Mouse (Mus musculus) stomach, embryonic 15.5 days (tissue): Measurements from ENCODE around the gene Dmrt1. TPM values are rescaled to one million over a fixed set of nuclear protein-coding genes. Genes with fewer than 3 reads are reported as not detected.
A peak's percentile ranks its signal among the peaks of the same experiment; 100 is the strongest.

Source experiments
- ATAC-seq: fragments of 200-750 bp; cut with Nextera tagmentation; 2 replicates; pipeline ENCODE4 v1.8.0; 2017; ENCODE audit warnings: low read depth, moderate number of reproducible peaks, moderate TSS enrichment; ENCODE audit not compliant: insufficient read depth, low FRiP score
- H3K27ac ChIP-seq: fragments of 300-500 bp; sonication (generic); 2 replicates; pipeline ENCODE4 v1.5.1; 2015; ENCODE audit warnings: mild to moderate bottlenecking, inconsistent platforms
- H3K27me3 ChIP-seq: fragments of 300-500 bp; sonication (generic); replicated peaks from 2 replicates; pipeline ENCODE4 v1.6.1; 2015; ENCODE audit warnings: inconsistent platforms
- H3K36me3 ChIP-seq: fragments of 300-500 bp; sonication (generic); 2 replicates; pipeline ENCODE4 v1.6.1; 2015; ENCODE audit warnings: inconsistent platforms
- H3K4me1 ChIP-seq: fragments of 300-500 bp; sonication (generic); 2 replicates; pipeline ENCODE4 v1.6.1; 2015; ENCODE audit warnings: inconsistent platforms
- H3K4me2 ChIP-seq: fragments of 300-500 bp; sonication (generic); 2 replicates; pipeline ENCODE4 v1.6.1; 2015; ENCODE audit warnings: mild to moderate bottlenecking, inconsistent platforms
- H3K4me3 ChIP-seq: fragments of 300-500 bp; sonication (generic); replicated peaks from 2 replicates; pipeline ENCODE4 v1.5.1; 2015; ENCODE audit warnings: inconsistent platforms
- H3K9ac ChIP-seq: fragments of 300-500 bp; sonication (generic); 2 replicates; pipeline ENCODE4 v1.6.1; 2015; ENCODE audit warnings: inconsistent platforms
- H3K9me3 ChIP-seq: fragments of 300-500 bp; sonication (generic); 2 replicates; pipeline ENCODE4 v1.6.1; 2016; ENCODE audit warnings: inconsistent platforms
- WGBS: fragments of 180-500 bp; shearing (Covaris S2); methylation state at CpG from one replicate; pipeline ENCODE4 v1.1.7; 2015; 5-methylcytosine and 5-hydroxymethylcytosine counted together
- polyA plus RNA-seq: library from polyadenylated mRNA; unstranded; fragments of >200 nt; fragmentation: Nextera tagmentation; extraction: Ambion mirVana; gene quantifications from 2 replicates; pipeline ENCODE4 v1.2.1, GENCODE M21; 2015

Dmrt1 gene
- polyA plus RNA-seq, 1 experiment from 2014 or later = not detected

GRCm38 (mm10) chr19:25506616-25507015 lies 1.2 kb downstream of the Dmrt1 start:
- Histone ChIP-seq H3K9ac (no peak overlapping the region), H3K4me2 (peak overlapping the region; percentile 56), H3K4me1 (peaks cover 16% of the 10 kb centered on the region; the same call in 1 of the 2 replicates), H3K27me3 (peaks cover 68% of the 10 kb centered on the region), H3K36me3 (no peaks in the 10 kb centered on the region), H3K9me3 (no peaks in the 10 kb centered on the region), H3K27ac (no peak overlapping the region), H3K4me3 (peak overlapping the region; percentile 33)
- WGBS = 4% methylated on average over 23 of the region's 23 CpGs
- ATAC-seq = no peak

GRCm38 (mm10) chr19:25514986-25515530 lies 9.6 kb downstream of the Dmrt1 start:
- Histone ChIP-seq H3K9ac (no peak overlapping the region), H3K4me3 (no peak overlapping the region), H3K4me1 (0 out of 2 replicates have a peak, but pooled peaks cover 4% of the 10 kb centered on the region), H3K27ac (no peak overlapping the region), H3K9me3 (no peaks in the 10 kb centered on the region), H3K27me3 (peaks cover 13% of the 10 kb centered on the region; the same call in 1 of the 2 replicates), H3K4me2 (no peak overlapping the region), H3K36me3 (no peaks in the 10 kb centered on the region)
- ATAC-seq = 0 out of 2 replicates have a peak, but pooled peaks have one; percentile 39
- 43% methylated on average over 12 of the region's 12 CpGs for WGBS

GRCm38 (mm10) chr19:25524156-25524555 lies 18.7 kb downstream of the Dmrt1 start:
- Histone ChIP-seq H3K4me1 (no peaks in the 10 kb centered on the region), H3K4me3 (no peak overlapping the region), H3K27ac (no peak overlapping the region), H3K4me2 (no peak overlapping the region), H3K9ac (no peak overlapping the region), H3K27me3 (no peaks in the 10 kb centered on the region), H3K9me3 (no peaks in the 10 kb centered on the region), H3K36me3 (no peaks in the 10 kb centered on the region)
- no peak for ATAC-seq
- WGBS = 84% methylated on average over 6 of the region's 6 CpGs

- Histone ChIP-seq H3K9ac (no peak overlapping the region), H3K4me3 (no peak overlapping the region)
Measured at GRCm38 (mm10) chr19:25525726-25526125, 20.3 kb downstream of the Dmrt1 start.

GRCm38 (mm10) chr19:25529673-25530072 lies 24.3 kb downstream of the Dmrt1 start:
- ATAC-seq = no peak
- Histone ChIP-seq H3K4me1 (no peaks in the 10 kb centered on the region), H3K4me2 (no peak overlapping the region), H3K27me3 (no peaks in the 10 kb centered on the region), H3K36me3 (no peaks in the 10 kb centered on the region), H3K4me3 (no peak overlapping the region), H3K9ac (no peak overlapping the region), H3K27ac (no peak overlapping the region), H3K9me3 (no peaks in the 10 kb centered on the region)
- WGBS = 77% methylated on average over 12 of the region's 12 CpGs

More at GRCm38 (mm10) chr19:25525726-25526125, 20.3 kb downstream of the Dmrt1 start:
- Histone ChIP-seq H3K27me3 (no peaks in the 10 kb centered on the region), H3K4me1 (no peaks in the 10 kb centered on the region), H3K4me2 (no peak overlapping the region), H3K27ac (no peak overlapping the region), H3K9me3 (no peaks in the 10 kb centered on the region), H3K36me3 (no peaks in the 10 kb centered on the region)
- 96% methylated on average over 20 of the region's 20 CpGs for WGBS
- ATAC-seq = no peak

- WGBS = 35% methylated on average over 13 of the region's 13 CpGs
- ATAC-seq = no peak
- no peaks in the 10 kb centered on the region for H3K4me1 ChIP-seq
- H3K4me2 ChIP-seq = no peak overlapping the region
- no peak overlapping the region for H3K9ac ChIP-seq
- H3K27me3 ChIP-seq = no peaks in the 10 kb centered on the region
- H3K27ac ChIP-seq = no peak overlapping the region
- no peaks in the 10 kb centered on the region for H3K36me3 ChIP-seq
- H3K9me3 ChIP-seq = no peaks in the 10 kb centered on the region
- H3K4me3 ChIP-seq = no peak overlapping the region
Measured at GRCm38 (mm10) chr19:25545714-25546340, 40.4 kb downstream of the Dmrt1 start.

GRCm38 (mm10) chr19:25547086-25547643 lies 41.7 kb downstream of the Dmrt1 start:
- Histone ChIP-seq H3K4me2 (no peak overlapping the region), H3K4me3 (no peak overlapping the region), H3K9me3 (no peaks in the 10 kb centered on the region), H3K27me3 (no peaks in the 10 kb centered on the region), H3K4me1 (no peaks in the 10 kb centered on the region), H3K36me3 (no peaks in the 10 kb centered on the region), H3K9ac (no peak overlapping the region), H3K27ac (no peak overlapping the region)
- no peak for ATAC-seq
- 75% methylated on average over 9 of the region's 9 CpGs for WGBS

GRCm38 (mm10) chr19:25550346-25550745 lies 44.9 kb downstream of the Dmrt1 start:
- H3K27ac ChIP-seq = no peak overlapping the region
- H3K27me3 ChIP-seq = no peaks in the 10 kb centered on the region
- no peaks in the 10 kb centered on the region for H3K9me3 ChIP-seq
- H3K9ac ChIP-seq = no peak overlapping the region
- H3K4me3 ChIP-seq = no peak overlapping the region
- no peak for ATAC-seq
- H3K4me1 ChIP-seq = no peaks in the 10 kb centered on the region
- WGBS = 63% methylated on average over 5 of the region's 5 CpGs
- H3K36me3 ChIP-seq = no peaks in the 10 kb centered on the region
- H3K4me2 ChIP-seq = no peak overlapping the region

GRCm38 (mm10) chr19:25551053-25551452 lies 45.6 kb downstream of the Dmrt1 start:
- no peaks in the 10 kb centered on the region for H3K4me1 ChIP-seq
- no peaks in the 10 kb centered on the region for H3K9me3 ChIP-seq
- no peak overlapping the region for H3K4me3 ChIP-seq
- no peak overlapping the region for H3K9ac ChIP-seq
- H3K27ac ChIP-seq = no peak overlapping the region
- no peak for ATAC-seq
- no peaks in the 10 kb centered on the region for H3K27me3 ChIP-seq
- WGBS = 66% methylated on average over 5 of the region's 5 CpGs
- H3K36me3 ChIP-seq = no peaks in the 10 kb centered on the region
- H3K4me2 ChIP-seq = no peak overlapping the region

- H3K27me3 ChIP-seq = peaks cover 3% of the 10 kb centered on the region; the same call in 1 of the 2 replicates
- H3K9ac ChIP-seq = no peak overlapping the region
- H3K9me3 ChIP-seq = no peaks in the 10 kb centered on the region
- no peak overlapping the region for H3K27ac ChIP-seq
- H3K36me3 ChIP-seq = no peaks in the 10 kb centered on the region
- no peak overlapping the region for H3K4me2 ChIP-seq
- H3K4me3 ChIP-seq = no peak overlapping the region
- no peaks in the 10 kb centered on the region for H3K4me1 ChIP-seq
- ATAC-seq = no peak
- WGBS = 61% methylated on average over 12 of the region's 12 CpGs
Measured at GRCm38 (mm10) chr19:25564430-25564829, 59.0 kb downstream of the Dmrt1 start.

- Histone ChIP-seq H3K9me3 (no peaks in the 10 kb centered on the region), H3K27me3 (peaks cover 3% of the 10 kb centered on the region), H3K4me2 (no peak overlapping the region), H3K27ac (no peak overlapping the region), H3K36me3 (no peaks in the 10 kb centered on the region), H3K9ac (no peak overlapping the region), H3K4me3 (no peak overlapping the region), H3K4me1 (0 out of 2 replicates have a peak, but pooled peaks cover 3% of the 10 kb centered on the region)
- WGBS = 69% methylated on average over 7 of the region's 7 CpGs
- ATAC-seq = no peak
Measured at GRCm38 (mm10) chr19:25569778-25570177, 64.4 kb downstream of the Dmrt1 start.

- Histone ChIP-seq H3K27me3 (peaks cover 3% of the 10 kb centered on the region), H3K4me1 (0 out of 2 replicates have a peak, but pooled peaks cover 5% of the 10 kb centered on the region), H3K4me2 (no peak overlapping the region), H3K4me3 (no peak overlapping the region), H3K9ac (no peak overlapping the region), H3K36me3 (no peaks in the 10 kb centered on the region), H3K27ac (no peak overlapping the region), H3K9me3 (no peaks in the 10 kb centered on the region)
- 27% methylated on average over 10 of the region's 10 CpGs for WGBS
- no peak for ATAC-seq
Measured at GRCm38 (mm10) chr19:25574431-25574830, 69.0 kb downstream of the Dmrt1 start.
